Mouse (Mus musculus) liver, embryonic 14.5 days (tissue): ENCODE measurements around the gene Tmem178b.

ENCODE experiments used
- CTCF ChIP-seq: IDR thresholded peaks from 2 replicates; pipeline ENCODE4 v1.5.1; 2016; ENCODE audit warnings: antibody characterized with exemption, low read depth, control low read depth
- EP300 ChIP-seq: IDR thresholded peaks from 2 replicates; pipeline ENCODE4 v1.6.1; 2016; ENCODE audit warnings: antibody characterized with exemption, low read depth

DNA sequence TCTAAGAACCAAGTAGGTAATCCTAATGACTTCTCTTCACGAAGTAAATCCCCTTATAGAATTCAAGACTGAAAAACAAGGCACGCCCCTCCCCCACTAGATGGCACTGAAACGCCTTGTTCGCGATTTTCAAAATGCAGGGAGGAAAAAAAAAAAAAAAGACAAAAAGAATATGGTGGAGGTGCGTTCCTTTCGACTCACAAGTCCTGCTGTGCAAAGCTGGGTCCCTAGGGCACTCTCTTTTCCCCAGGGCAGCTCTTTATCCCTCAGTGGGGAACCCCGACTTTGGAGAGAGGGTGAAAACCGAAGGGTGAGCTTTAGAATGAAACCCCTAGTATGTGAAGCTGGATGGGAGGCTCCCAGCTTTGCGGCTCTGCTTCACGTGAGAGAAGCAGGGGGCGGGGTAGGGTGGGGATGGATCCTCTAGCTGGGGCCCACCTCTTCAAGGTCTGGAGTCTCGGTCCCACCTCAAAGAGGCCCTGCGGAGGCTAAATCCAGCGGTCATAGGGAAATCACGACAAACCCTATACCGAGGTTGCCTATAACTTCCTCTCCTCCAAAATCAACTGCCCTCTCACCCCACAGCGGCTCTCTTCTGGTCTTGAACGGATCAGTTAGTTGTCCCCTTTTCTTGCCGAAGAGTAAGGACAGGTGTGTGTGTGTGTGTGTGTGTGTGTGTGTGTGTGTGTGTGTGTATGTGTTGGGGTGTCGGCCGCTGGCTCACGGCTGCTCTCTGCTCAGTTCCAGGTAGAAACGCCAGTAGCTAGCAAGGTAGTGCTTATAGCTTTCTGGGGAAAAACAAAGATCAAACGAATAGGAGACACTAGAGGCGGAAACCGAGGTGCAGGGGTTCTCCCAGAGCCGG lies 2.6 kb upstream of the Tmem178b start:
- TF ChIP-seq CTCF = no peak
- no peak for TF ChIP-seq EP300
